Mouse (Mus musculus): ENCODE data around the gene Slc7a11.

GRCm38 (mm10) chr3:50302648-50303047, 140.8 kb downstream of the Slc7a11 start:
- TF ChIP-seq CTCF (IDR thresholded peaks at IDR 0.05; ENCODE audit: extremely low read depth, insufficient read depth, insufficient read length, insufficient replicate concordance) (no peak), POLR2A (IDR thresholded peaks at IDR 0.05; ENCODE audit: low read depth, low read length) (no peak)
